Mouse (Mus musculus) G1E (cell line): ENCODE measurements around the gene Rere. TPM values are rescaled to one million over a fixed set of nuclear protein-coding genes. Genes with fewer than 3 reads are reported as not detected.

Source experiments
- ATAC-seq: 2 replicates; pipeline ENCODE4 v1.8.0; 2016; ENCODE audit warnings: mild to moderate bottlenecking; ENCODE audit not compliant: insufficient number of reproducible peaks, poor library complexity, low FRiP score, severe bottlenecking; ENCODE audit errors: extremely low read depth
- DNase-seq: peaks from one replicate; pipeline ENCODE4 v3.0.0; 2012; ENCODE audit warnings: low spot score
- H3K27me3 ChIP-seq: 2 replicates; pipeline ENCODE4 v1.6.1; 2012; ENCODE audit warnings: mild to moderate bottlenecking, low read length, inconsistent platforms; ENCODE audit not compliant: insufficient read depth
- H3K36me3 ChIP-seq: replicated peaks from 2 replicates; pipeline ENCODE3; 2012; ENCODE audit warnings: mild to moderate bottlenecking, inconsistent platforms
- H3K4me1 ChIP-seq: 2 replicates; pipeline ENCODE4 v1.6.1; 2012; ENCODE audit warnings: low read depth, low read length, inconsistent platforms, mixed read lengths; ENCODE audit not compliant: insufficient read depth
- H3K4me3 ChIP-seq: 2 replicates; pipeline ENCODE4 v1.5.1; 2012; ENCODE audit warnings: low read depth, mild to moderate bottlenecking, inconsistent platforms, low read length, moderate library complexity, mixed read lengths
- H3K9me3 ChIP-seq: replicated peaks from 2 replicates; pipeline ENCODE4 v1.6.1; 2012; ENCODE audit warnings: inconsistent platforms
- CTCF ChIP-seq: IDR thresholded peaks from 2 replicates; pipeline ENCODE4 v1.5.1; 2012; ENCODE audit warnings: low read depth, low read length, inconsistent platforms, mixed read lengths
- GATA1 ChIP-seq: IDR thresholded peaks from 2 replicates; pipeline ENCODE4 v1.6.1; 2012; ENCODE audit warnings: borderline replicate concordance, low read length, inconsistent platforms, mixed read lengths
- GATA2 ChIP-seq: IDR thresholded peaks from 2 replicates; pipeline ENCODE4 v1.6.1; 2012; ENCODE audit warnings: low read depth, low read length, inconsistent platforms, borderline replicate concordance
- POLR2AphosphoS5 ChIP-seq: IDR thresholded peaks from 2 replicates; pipeline ENCODE4 v1.6.1; 2012; ENCODE audit warnings: low read depth, low read length, inconsistent platforms; ENCODE audit not compliant: insufficient replicate concordance
- TAL1 ChIP-seq: conservative IDR thresholded peaks from 2 replicates; pipeline ENCODE4 v1.6.1; 2012; ENCODE audit warnings: low read depth, low read length, inconsistent platforms, mixed read lengths
- polyA plus RNA-seq: library from polyadenylated mRNA; stranded (reverse); fragments of >175 nt; gene quantifications from 2 replicates; pipeline ENCODE4 v1.2.3, GENCODE M21; 2012
- total RNA-seq, 2 experiments: library from RNA; stranded (forward) in 1 of 2; stranded (reverse) in 1 of 2; fragments of 200-1000 nt in 1 of 2; fragments of >200 nt in 1 of 2; fragmentation: Nextera tagmentation in 1 of 2; gene quantifications; 2 replicates each; pipeline ENCODE4 v1.2.3; 2014 to 2017

Rere gene
- total and polyA plus RNA-seq, 3 experiments = 17.4 to 329 (median 154) TPM

DNA sequence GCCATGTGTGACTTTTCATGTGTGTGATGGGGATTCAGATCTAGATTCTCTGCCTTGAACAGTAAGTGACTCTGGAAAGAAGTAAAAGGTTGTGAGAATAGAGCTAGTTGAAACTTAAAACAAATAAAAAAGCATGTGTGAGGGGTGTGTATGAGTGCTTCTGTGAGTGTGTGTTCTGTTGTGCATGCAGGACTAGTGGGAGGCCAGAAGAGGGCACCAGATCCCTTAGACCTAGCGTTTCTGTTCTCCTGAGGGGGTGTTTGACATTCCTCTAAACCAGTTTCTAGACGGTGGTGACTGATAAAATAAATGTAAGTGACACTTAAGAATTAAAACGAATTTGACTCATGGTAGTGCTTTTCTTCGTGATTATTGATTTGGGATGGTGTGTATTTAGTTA is 46.0 kb downstream of the Rere start:
- Histone ChIP-seq H3K27me3 (no peaks in the 10 kb centered on the region), H3K9me3 (no peaks in the 10 kb centered on the region), H3K4me3 (no peak overlapping the region), H3K36me3 (peaks cover 29% of the 10 kb centered on the region), H3K4me1 (peaks cover 16% of the 10 kb centered on the region)
- no peak for ATAC-seq
- TF ChIP-seq TAL1 (no peak), GATA1 (no peak), POLR2AphosphoS5 (no peak), CTCF (no peak), GATA2 (no peak)
- DNase-seq = no peak

- Histone ChIP-seq H3K4me3 (no peak overlapping the region), H3K27me3 (no peaks in the 10 kb centered on the region), H3K36me3 (peaks cover 34% of the 10 kb centered on the region), H3K4me1 (peaks cover 5% of the 10 kb centered on the region), H3K9me3 (no peaks in the 10 kb centered on the region)
- TF ChIP-seq GATA1 (no peak), CTCF (no peak), POLR2AphosphoS5 (no peak), GATA2 (no peak), TAL1 (no peak)
- DNase-seq (no peak), ATAC-seq (no peak)
Measured at GRCm38 (mm10) chr4:150333927-150334682, 52.7 kb downstream of the Rere start.

- Histone ChIP-seq H3K9me3 (no peaks in the 10 kb centered on the region), H3K27me3 (no peaks in the 10 kb centered on the region), H3K36me3 (peaks cover 33% of the 10 kb centered on the region), H3K4me1 (peaks cover 20% of the 10 kb centered on the region), H3K4me3 (no peak overlapping the region)
- DNase-seq (no peak), ATAC-seq (no peak)
- TF ChIP-seq GATA2 = no peak
- no peak for TF ChIP-seq POLR2AphosphoS5
- no peak for TF ChIP-seq CTCF
- no peak for TF ChIP-seq TAL1
- no peak for TF ChIP-seq GATA1
Measured at GRCm38 (mm10) chr4:150337260-150337659, 55.8 kb downstream of the Rere start.

DNA sequence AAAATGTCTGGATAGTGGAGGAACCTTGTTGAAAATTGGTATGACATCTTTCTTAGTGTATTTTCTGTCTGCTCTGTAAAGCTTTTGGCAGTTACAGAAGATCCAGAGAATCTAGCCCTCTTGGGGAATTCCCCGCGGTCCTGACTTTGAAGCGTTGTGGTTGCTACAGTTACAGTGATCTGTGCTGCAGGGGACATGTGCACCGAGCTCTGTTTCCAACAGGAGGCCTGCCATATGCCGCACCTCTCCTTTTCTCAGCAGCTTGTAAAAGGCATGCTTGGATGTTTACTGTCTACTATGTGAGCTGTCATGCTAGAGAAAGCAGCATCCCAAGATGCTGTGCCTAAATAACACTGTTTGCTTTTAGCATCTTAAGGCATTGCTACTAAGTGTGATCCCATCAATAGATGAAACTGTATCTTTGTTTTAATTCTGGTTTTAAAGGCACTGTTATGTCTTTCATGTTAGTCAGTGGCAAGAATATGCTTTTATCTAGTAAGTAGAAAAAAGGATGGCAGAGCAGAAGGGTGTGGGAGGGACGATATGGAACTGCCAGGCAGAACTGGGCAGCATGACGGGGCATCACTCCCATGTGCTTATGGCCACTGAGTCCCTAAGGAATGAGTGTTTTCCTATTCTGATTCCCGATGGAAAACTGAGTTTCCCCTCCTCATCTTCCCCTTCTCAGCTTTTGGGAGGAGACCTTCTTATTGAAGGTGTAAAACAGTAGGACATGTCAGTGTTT is 57.6 kb downstream of the Rere start:
- peaks cover 23% of the 10 kb centered on the region for H3K4me1 ChIP-seq
- no peaks in the 10 kb centered on the region for H3K9me3 ChIP-seq
- no peak overlapping the region for H3K4me3 ChIP-seq
- H3K36me3 ChIP-seq = peaks cover 34% of the 10 kb centered on the region
- H3K27me3 ChIP-seq = no peaks in the 10 kb centered on the region
- ATAC-seq (no peak), DNase-seq (no peak)
- no peak for TF ChIP-seq GATA2
- TF ChIP-seq GATA1 = no peak
- no peak for TF ChIP-seq POLR2AphosphoS5
- no peak for TF ChIP-seq TAL1
- TF ChIP-seq CTCF = no peak

GRCm38 (mm10) chr4:150340796-150341525 is 59.5 kb downstream of the Rere start:
- DNase-seq (no peak), ATAC-seq (no peak)
- H3K36me3 ChIP-seq = peaks cover 36% of the 10 kb centered on the region
- no peak for TF ChIP-seq CTCF
- TF ChIP-seq POLR2AphosphoS5 = no peak
- TF ChIP-seq GATA2 = no peak
- H3K4me3 ChIP-seq = no peak overlapping the region
- peaks cover 24% of the 10 kb centered on the region for H3K4me1 ChIP-seq
- H3K9me3 ChIP-seq = no peaks in the 10 kb centered on the region
- H3K27me3 ChIP-seq = no peaks in the 10 kb centered on the region

GRCm38 (mm10) chr4:150344526-150344925 is 63.1 kb downstream of the Rere start:
- Histone ChIP-seq H3K4me3 (no peak overlapping the region), H3K36me3 (peaks cover 27% of the 10 kb centered on the region), H3K27me3 (no peaks in the 10 kb centered on the region), H3K9me3 (no peaks in the 10 kb centered on the region), H3K4me1 (peaks cover 42% of the 10 kb centered on the region)
- DNase-seq (no peak), ATAC-seq (no peak)
- TF ChIP-seq GATA2 (no peak), CTCF (no peak), GATA1 (no peak), TAL1 (no peak), POLR2AphosphoS5 (no peak)
